Mouse (Mus musculus): ENCODE results near the gene Ifnb1. TPM values are rescaled to one million over a fixed set of nuclear protein-coding genes. Genes with fewer than 3 reads are reported as not detected.

The Ifnb1 gene
- polyA plus RNA-seq, 1 experiment from 2014 or later: not detected

- Histone ChIP-seq H3K36me3 (ENCODE audit: insufficient read depth, low read length) (no peaks in the 10 kb centered on the region), H3K4me2 (replicated peaks; ENCODE audit: low read depth, low read length) (no peak overlapping the region), H3K27ac (ENCODE audit: low read length) (no peak overlapping the region), H3K27me3 (ENCODE audit: insufficient read depth, low read length) (no peaks in the 10 kb centered on the region), H3K4me1 (ENCODE audit: insufficient read depth, low read length) (0 out of 2 replicates have a peak, but pooled peaks cover 6% of the 10 kb centered on the region), H3K9ac (replicated peaks; ENCODE audit: low read length) (no peak overlapping the region), H3K4me3 (ENCODE audit: low read length) (no peak overlapping the region), H3K9me3 (ENCODE audit: low read length) (no peaks in the 10 kb centered on the region)
- WGBS: 33% methylated on average over 4 of the region's 4 CpGs
- ATAC-seq (ENCODE audit: low FRiP score, low TSS enrichment): peak; percentile 60; the same call in 1 of the 2 replicates
Measured at GRCm38 (mm10) chr4:88514403-88514802, 8.2 kb downstream of the Ifnb1 start.

GRCm38 (mm10) chr4:88513743-88514142 is 8.8 kb downstream of the Ifnb1 start:
- 93% methylated on average over 4 of the region's 4 CpGs for WGBS
- H3K4me2 ChIP-seq (replicated peaks; ENCODE audit: low read depth, low read length): no peak overlapping the region
- no peaks in the 10 kb centered on the region for H3K36me3 ChIP-seq (ENCODE audit: insufficient read depth, low read length)
- no peak overlapping the region for H3K4me3 ChIP-seq (ENCODE audit: low read length)
- H3K4me1 ChIP-seq (ENCODE audit: insufficient read depth, low read length): 0 out of 2 replicates have a peak, but pooled peaks cover 6% of the 10 kb centered on the region
- no peaks in the 10 kb centered on the region for H3K9me3 ChIP-seq (ENCODE audit: low read length)
- H3K27me3 ChIP-seq (ENCODE audit: insufficient read depth, low read length): no peaks in the 10 kb centered on the region
- no peak overlapping the region for H3K27ac ChIP-seq (ENCODE audit: low read length)
- no peak overlapping the region for H3K9ac ChIP-seq (replicated peaks; ENCODE audit: low read length)
- ATAC-seq (ENCODE audit: low FRiP score, low TSS enrichment): no peak

- 74% methylated on average over 4 of the region's 4 CpGs for WGBS
Measured at GRCm38 (mm10) chr4:88503753-88504152, 18.8 kb downstream of the Ifnb1 start.

GRCm38 (mm10) chr4:88501247-88501646 is 21.3 kb downstream of the Ifnb1 start:
- no peak overlapping the region for H3K27ac ChIP-seq (ENCODE audit: low read length)
- no peak overlapping the region for H3K4me3 ChIP-seq (ENCODE audit: low read length)
- H3K36me3 ChIP-seq (ENCODE audit: insufficient read depth, low read length): no peaks in the 10 kb centered on the region
- H3K9me3 ChIP-seq (ENCODE audit: low read length): no peaks in the 10 kb centered on the region
- H3K4me1 ChIP-seq (ENCODE audit: insufficient read depth, low read length): no peaks in the 10 kb centered on the region
- no peaks in the 10 kb centered on the region for H3K27me3 ChIP-seq (ENCODE audit: insufficient read depth, low read length)
- no peak for ATAC-seq (ENCODE audit: low FRiP score, low TSS enrichment)
- H3K9ac ChIP-seq (replicated peaks; ENCODE audit: low read length): no peak overlapping the region
- WGBS: 90% methylated on average over 3 of the region's 3 CpGs
- H3K4me2 ChIP-seq (replicated peaks; ENCODE audit: low read depth, low read length): no peak overlapping the region

More at GRCm38 (mm10) chr4:88503753-88504152, 18.8 kb downstream of the Ifnb1 start:
- Histone ChIP-seq H3K9me3 (ENCODE audit: low read length) (no peaks in the 10 kb centered on the region), H3K27ac (ENCODE audit: low read length) (no peak overlapping the region), H3K4me2 (replicated peaks; ENCODE audit: low read depth, low read length) (no peak overlapping the region), H3K36me3 (ENCODE audit: insufficient read depth, low read length) (no peaks in the 10 kb centered on the region), H3K4me3 (ENCODE audit: low read length) (no peak overlapping the region), H3K27me3 (ENCODE audit: insufficient read depth, low read length) (no peaks in the 10 kb centered on the region), H3K9ac (replicated peaks; ENCODE audit: low read length) (no peak overlapping the region), H3K4me1 (ENCODE audit: insufficient read depth, low read length) (no peaks in the 10 kb centered on the region)
- no peak for ATAC-seq (ENCODE audit: low FRiP score, low TSS enrichment)

- Histone ChIP-seq H3K27me3 (ENCODE audit: insufficient read depth, low read length) (no peaks in the 10 kb centered on the region), H3K27ac (ENCODE audit: low read length) (peak overlapping the region; percentile 45; the same call in 1 of the 2 replicates), H3K9me3 (ENCODE audit: low read length) (no peaks in the 10 kb centered on the region), H3K9ac (replicated peaks; ENCODE audit: low read length) (no peak overlapping the region), H3K4me2 (replicated peaks; ENCODE audit: low read depth, low read length) (no peak overlapping the region), H3K4me3 (ENCODE audit: low read length) (no peak overlapping the region), H3K36me3 (ENCODE audit: insufficient read depth, low read length) (no peaks in the 10 kb centered on the region), H3K4me1 (ENCODE audit: insufficient read depth, low read length) (0 out of 2 replicates have a peak, but pooled peaks cover 3% of the 10 kb centered on the region)
- peak; percentile 82 for ATAC-seq (ENCODE audit: low FRiP score, low TSS enrichment)
- 56% methylated on average over 6 of the region's 6 CpGs for WGBS
Measured at GRCm38 (mm10) chr4:88496321-88497018, 26.1 kb downstream of the Ifnb1 start.

- no peak overlapping the region for H3K27ac ChIP-seq (ENCODE audit: low read length)
- WGBS: 93% methylated on average over 2 of the region's 2 CpGs
- H3K4me3 ChIP-seq (ENCODE audit: low read length): no peak overlapping the region
- H3K27me3 ChIP-seq (ENCODE audit: insufficient read depth, low read length): no peaks in the 10 kb centered on the region
- no peaks in the 10 kb centered on the region for H3K9me3 ChIP-seq (ENCODE audit: low read length)
- H3K36me3 ChIP-seq (ENCODE audit: insufficient read depth, low read length): no peaks in the 10 kb centered on the region
- no peak for ATAC-seq (ENCODE audit: low FRiP score, low TSS enrichment)
- no peaks in the 10 kb centered on the region for H3K4me1 ChIP-seq (ENCODE audit: insufficient read depth, low read length)
- no peak overlapping the region for H3K4me2 ChIP-seq (replicated peaks; ENCODE audit: low read depth, low read length)
- H3K9ac ChIP-seq (replicated peaks; ENCODE audit: low read length): no peak overlapping the region
Measured at GRCm38 (mm10) chr4:88489622-88490021, 33.0 kb downstream of the Ifnb1 start.

- no peaks in the 10 kb centered on the region for H3K36me3 ChIP-seq (ENCODE audit: insufficient read depth, low read length)
- no peak overlapping the region for H3K9ac ChIP-seq (replicated peaks; ENCODE audit: low read length)
- H3K27me3 ChIP-seq (ENCODE audit: insufficient read depth, low read length): no peaks in the 10 kb centered on the region
- H3K4me2 ChIP-seq (replicated peaks; ENCODE audit: low read depth, low read length): no peak overlapping the region
- ATAC-seq (ENCODE audit: low FRiP score, low TSS enrichment): no peak
- no peaks in the 10 kb centered on the region for H3K9me3 ChIP-seq (ENCODE audit: low read length)
- no peaks in the 10 kb centered on the region for H3K4me1 ChIP-seq (ENCODE audit: insufficient read depth, low read length)
- H3K27ac ChIP-seq (ENCODE audit: low read length): no peak overlapping the region
- no peak overlapping the region for H3K4me3 ChIP-seq (ENCODE audit: low read length)
- 77% methylated on average over 3 of the region's 3 CpGs for WGBS
Measured at GRCm38 (mm10) chr4:88488107-88488506, 34.5 kb downstream of the Ifnb1 start.

- 76% methylated on average over 6 of the region's 6 CpGs for WGBS
- Histone ChIP-seq H3K9me3 (ENCODE audit: low read length) (no peaks in the 10 kb centered on the region), H3K9ac (replicated peaks; ENCODE audit: low read length) (no peak overlapping the region), H3K4me2 (replicated peaks; ENCODE audit: low read depth, low read length) (no peak overlapping the region), H3K27me3 (ENCODE audit: insufficient read depth, low read length) (no peaks in the 10 kb centered on the region), H3K4me1 (ENCODE audit: insufficient read depth, low read length) (peaks cover 22% of the 10 kb centered on the region), H3K4me3 (ENCODE audit: low read length) (no peak overlapping the region), H3K27ac (ENCODE audit: low read length) (no peak overlapping the region), H3K36me3 (ENCODE audit: insufficient read depth, low read length) (no peaks in the 10 kb centered on the region)
- no peak for ATAC-seq (ENCODE audit: low FRiP score, low TSS enrichment)
Measured at GRCm38 (mm10) chr4:88480130-88480529, 42.4 kb downstream of the Ifnb1 start.

GRCm38 (mm10) chr4:88478809-88479186 is 43.8 kb downstream of the Ifnb1 start:
- Histone ChIP-seq H3K4me1 (ENCODE audit: insufficient read depth, low read length) (peaks cover 22% of the 10 kb centered on the region), H3K9ac (replicated peaks; ENCODE audit: low read length) (no peak overlapping the region), H3K4me2 (replicated peaks; ENCODE audit: low read depth, low read length) (no peak overlapping the region), H3K9me3 (ENCODE audit: low read length) (no peaks in the 10 kb centered on the region), H3K36me3 (ENCODE audit: insufficient read depth, low read length) (no peaks in the 10 kb centered on the region), H3K27ac (ENCODE audit: low read length) (peak overlapping the region; percentile 63), H3K4me3 (ENCODE audit: low read length) (no peak overlapping the region), H3K27me3 (ENCODE audit: insufficient read depth, low read length) (no peaks in the 10 kb centered on the region)
- no peak for ATAC-seq (ENCODE audit: low FRiP score, low TSS enrichment)
- 49% methylated on average over 9 of the region's 9 CpGs for WGBS

GRCm38 (mm10) chr4:88478177-88478808 is 44.3 kb downstream of the Ifnb1 start:
- no peaks in the 10 kb centered on the region for H3K9me3 ChIP-seq (ENCODE audit: low read length)
- peaks cover 22% of the 10 kb centered on the region for H3K4me1 ChIP-seq (ENCODE audit: insufficient read depth, low read length)
- no peaks in the 10 kb centered on the region for H3K27me3 ChIP-seq (ENCODE audit: insufficient read depth, low read length)
- WGBS: 51% methylated on average over 4 of the region's 4 CpGs
- no peak overlapping the region for H3K4me2 ChIP-seq (replicated peaks; ENCODE audit: low read depth, low read length)
- ATAC-seq (ENCODE audit: low FRiP score, low TSS enrichment): peak; percentile 81
- no peaks in the 10 kb centered on the region for H3K36me3 ChIP-seq (ENCODE audit: insufficient read depth, low read length)
- no peak overlapping the region for H3K4me3 ChIP-seq (ENCODE audit: low read length)
- H3K27ac ChIP-seq (ENCODE audit: low read length): peak overlapping the region; percentile 63
- no peak overlapping the region for H3K9ac ChIP-seq (replicated peaks; ENCODE audit: low read length)

Data from kidney, embryonic 16.5 days (tissue).